Mouse (Mus musculus): ENCODE results near the gene Immp2l. TPM values are rescaled to one million over a fixed set of nuclear protein-coding genes. Genes with fewer than 3 reads are reported as not detected.

The Immp2l gene
- polyA plus RNA-seq, 1 experiment from 2014 or later: 6.5 TPM

DNA sequence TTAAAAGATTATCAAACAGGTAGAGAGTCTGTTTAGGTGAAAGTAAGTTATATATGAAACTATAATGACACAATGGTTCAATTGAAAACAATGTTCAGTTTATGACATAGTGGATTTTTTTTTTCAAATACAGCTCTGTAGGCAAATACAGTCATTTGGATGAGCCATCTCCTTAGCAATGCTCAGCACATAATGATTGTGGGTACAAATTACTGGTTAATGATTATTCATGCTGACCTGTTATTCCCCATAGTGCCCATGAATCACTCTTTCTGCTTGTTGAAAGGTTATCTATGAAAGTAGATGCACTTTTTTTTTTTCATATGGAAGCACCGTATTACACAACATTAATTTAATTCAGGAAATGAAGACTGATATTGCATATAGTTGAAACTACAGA lies 58.0 kb downstream of the Immp2l start:
- Histone ChIP-seq H3K9me3 (ENCODE audit: control insufficient read depth, low read length) (peaks cover 6% of the 10 kb centered on the region), H3K4me1 (ENCODE audit: control insufficient read depth, insufficient read depth, low read depth, low read length) (no peaks in the 10 kb centered on the region), H3K4me3 (ENCODE audit: low read length) (no peak overlapping the region), H3K36me3 (ENCODE audit: control insufficient read depth, insufficient read depth, low read length) (no peaks in the 10 kb centered on the region), H3K27me3 (replicated peaks; ENCODE audit: control insufficient read depth, insufficient read depth, low read length) (no peaks in the 10 kb centered on the region), H3K4me2 (ENCODE audit: low read length) (no peak overlapping the region), H3K27ac (ENCODE audit: low read depth, low read length) (no peak overlapping the region), H3K9ac (ENCODE audit: low read depth, low read length) (no peak overlapping the region)
- no peak for ATAC-seq
- 71% methylated on average over 1 of the region's 1 CpGs for WGBS

DNA sequence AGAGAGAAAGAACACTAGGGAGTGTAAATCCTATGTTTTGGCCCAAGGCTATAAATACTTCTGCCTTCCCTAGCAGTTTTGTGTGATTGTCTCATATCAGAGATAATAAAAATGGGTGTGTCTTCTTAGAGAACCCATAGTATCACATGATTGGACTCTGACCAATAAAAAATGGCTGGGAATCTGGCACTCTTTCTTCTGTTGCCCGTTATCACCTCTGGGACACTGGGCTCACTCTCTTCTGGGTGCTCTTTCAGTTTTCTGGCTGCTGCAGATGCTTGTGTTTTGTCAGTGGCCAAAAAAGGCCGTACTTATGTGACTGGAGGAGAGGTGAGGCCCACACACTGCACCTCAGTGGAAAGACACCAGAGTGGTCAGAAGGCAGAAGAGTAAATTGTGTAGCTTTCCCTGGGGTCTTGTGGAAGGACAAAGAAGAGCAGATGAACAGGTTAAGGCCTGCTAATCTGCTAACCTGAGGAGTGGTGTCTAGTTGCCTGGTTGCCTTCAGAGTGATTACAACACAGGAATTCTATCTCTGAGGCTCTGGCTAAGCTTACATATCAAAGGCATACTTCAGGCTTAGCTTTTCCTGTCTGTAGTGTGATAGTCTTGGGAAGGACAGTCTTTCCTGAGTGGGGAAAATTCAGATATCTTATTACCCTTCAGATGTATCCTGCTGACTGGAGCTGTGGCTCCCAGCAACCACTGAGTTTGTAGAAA lies 60.6 kb downstream of the Immp2l start:
- Histone ChIP-seq H3K4me2 (ENCODE audit: low read length) (no peak overlapping the region), H3K4me3 (ENCODE audit: low read length) (no peak overlapping the region), H3K27ac (ENCODE audit: low read depth, low read length) (no peak overlapping the region), H3K36me3 (ENCODE audit: control insufficient read depth, insufficient read depth, low read length) (no peaks in the 10 kb centered on the region), H3K9me3 (ENCODE audit: control insufficient read depth, low read length) (peaks cover 6% of the 10 kb centered on the region), H3K4me1 (ENCODE audit: control insufficient read depth, insufficient read depth, low read depth, low read length) (no peaks in the 10 kb centered on the region), H3K27me3 (replicated peaks; ENCODE audit: control insufficient read depth, insufficient read depth, low read length) (no peaks in the 10 kb centered on the region), H3K9ac (ENCODE audit: low read depth, low read length) (no peak overlapping the region)
- ATAC-seq: no peak
- WGBS: 92% methylated on average over 2 of the region's 2 CpGs

DNA sequence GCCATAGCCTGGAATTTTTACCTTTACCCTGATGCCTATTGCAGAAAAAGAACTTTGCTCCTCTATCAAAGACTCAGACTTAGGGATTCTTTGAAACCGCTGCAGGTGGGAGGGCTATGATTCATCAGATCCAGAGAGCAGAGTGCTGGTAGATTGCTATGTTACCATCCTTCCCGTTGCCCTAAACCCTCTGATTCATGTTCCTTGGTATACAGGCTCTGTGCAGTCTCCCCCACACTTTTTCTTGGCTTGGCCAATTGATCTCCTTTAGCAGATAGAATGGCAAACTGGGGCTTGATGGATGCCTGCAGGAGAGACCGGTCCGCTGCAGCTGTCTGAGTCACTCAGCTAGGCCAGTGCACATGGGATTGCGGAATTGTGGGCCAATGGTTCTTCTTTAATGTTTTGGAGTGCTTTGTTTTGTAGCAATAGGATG lies 66.1 kb downstream of the Immp2l start:
- no peak overlapping the region for H3K27ac ChIP-seq (ENCODE audit: low read depth, low read length)
- H3K27me3 ChIP-seq (replicated peaks; ENCODE audit: control insufficient read depth, insufficient read depth, low read length): no peaks in the 10 kb centered on the region
- H3K4me1 ChIP-seq (ENCODE audit: control insufficient read depth, insufficient read depth, low read depth, low read length): no peaks in the 10 kb centered on the region
- no peaks in the 10 kb centered on the region for H3K9me3 ChIP-seq (ENCODE audit: control insufficient read depth, low read length)
- H3K4me3 ChIP-seq (ENCODE audit: low read length): no peak overlapping the region
- H3K36me3 ChIP-seq (ENCODE audit: control insufficient read depth, insufficient read depth, low read length): no peaks in the 10 kb centered on the region
- no peak overlapping the region for H3K4me2 ChIP-seq (ENCODE audit: low read length)
- ATAC-seq: no peak
- H3K9ac ChIP-seq (ENCODE audit: low read depth, low read length): no peak overlapping the region
- WGBS: 88% methylated on average over 5 of the region's 5 CpGs

DNA sequence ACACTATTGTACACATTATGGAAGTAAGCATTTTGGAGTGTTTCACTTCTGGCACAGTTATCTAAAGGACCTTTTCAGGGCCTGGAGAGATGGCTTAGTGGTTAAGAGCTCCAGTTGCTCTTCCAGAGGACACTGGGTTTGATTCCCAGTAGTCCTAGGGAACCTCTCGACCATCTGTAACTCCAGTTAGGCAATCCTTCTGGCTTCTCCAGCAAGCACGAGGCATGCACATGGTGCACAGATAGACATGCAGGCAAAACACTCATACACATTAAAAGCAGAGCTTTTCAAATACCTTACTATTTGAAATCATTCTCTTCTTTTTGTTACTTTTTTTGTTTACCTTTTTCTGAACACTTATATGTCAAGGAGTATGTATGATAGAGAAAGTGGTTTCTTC lies 66.9 kb downstream of the Immp2l start:
- ATAC-seq: no peak
- Histone ChIP-seq H3K27me3 (replicated peaks; ENCODE audit: control insufficient read depth, insufficient read depth, low read length) (no peaks in the 10 kb centered on the region), H3K9ac (ENCODE audit: low read depth, low read length) (no peak overlapping the region), H3K4me3 (ENCODE audit: low read length) (no peak overlapping the region), H3K27ac (ENCODE audit: low read depth, low read length) (no peak overlapping the region), H3K4me1 (ENCODE audit: control insufficient read depth, insufficient read depth, low read depth, low read length) (no peaks in the 10 kb centered on the region), H3K4me2 (ENCODE audit: low read length) (no peak overlapping the region), H3K36me3 (ENCODE audit: control insufficient read depth, insufficient read depth, low read length) (no peaks in the 10 kb centered on the region), H3K9me3 (ENCODE audit: control insufficient read depth, low read length) (no peaks in the 10 kb centered on the region)
- 76% methylated on average over 2 of the region's 2 CpGs for WGBS

DNA sequence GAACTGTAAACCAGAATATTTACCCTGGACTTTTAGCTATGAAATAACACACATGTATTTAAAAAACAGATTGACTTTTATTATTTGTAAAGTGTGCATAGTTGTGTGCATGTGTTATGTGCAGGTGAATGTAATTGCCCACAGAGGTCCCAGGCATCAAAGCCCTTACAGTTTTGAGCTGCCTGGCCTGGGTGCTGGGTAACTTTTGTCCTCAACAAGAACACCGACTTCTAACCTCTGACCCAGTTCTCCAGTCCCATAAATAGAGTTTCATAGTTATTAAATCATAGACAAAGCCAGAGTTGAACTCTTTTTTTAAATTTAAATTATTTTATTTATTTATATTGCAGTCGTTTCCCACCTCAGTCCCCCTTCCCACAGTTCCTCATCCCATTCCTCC lies 67.4 kb downstream of the Immp2l start:
- Histone ChIP-seq H3K27me3 (replicated peaks; ENCODE audit: control insufficient read depth, insufficient read depth, low read length) (no peaks in the 10 kb centered on the region), H3K36me3 (ENCODE audit: control insufficient read depth, insufficient read depth, low read length) (no peaks in the 10 kb centered on the region), H3K4me3 (ENCODE audit: low read length) (no peak overlapping the region), H3K27ac (ENCODE audit: low read depth, low read length) (no peak overlapping the region), H3K9ac (ENCODE audit: low read depth, low read length) (no peak overlapping the region), H3K9me3 (ENCODE audit: control insufficient read depth, low read length) (no peaks in the 10 kb centered on the region), H3K4me1 (ENCODE audit: control insufficient read depth, insufficient read depth, low read depth, low read length) (no peaks in the 10 kb centered on the region), H3K4me2 (ENCODE audit: low read length) (no peak overlapping the region)
- no peak for ATAC-seq
- 84% methylated on average over 2 of the region's 2 CpGs for WGBS

DNA sequence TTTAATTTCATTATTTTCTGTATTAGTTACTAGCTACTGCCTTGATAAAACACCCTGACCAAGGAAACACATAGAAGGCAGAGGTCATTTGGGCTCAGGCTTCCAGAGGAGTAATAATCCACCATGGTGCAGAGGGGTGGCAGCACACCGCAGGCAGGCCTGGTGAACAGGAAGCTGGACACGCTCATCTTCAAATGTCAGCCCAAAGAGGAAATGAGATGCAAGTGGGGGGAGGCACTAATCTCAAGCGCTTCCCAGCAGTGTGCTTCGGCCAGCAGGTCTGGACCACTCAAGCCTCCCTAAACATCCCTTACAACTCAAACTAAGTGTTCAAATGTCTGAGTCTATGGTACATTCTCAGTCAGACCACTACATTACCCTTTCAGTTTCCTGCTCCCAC lies 72.2 kb downstream of the Immp2l start:
- H3K36me3 ChIP-seq (ENCODE audit: control insufficient read depth, insufficient read depth, low read length): no peaks in the 10 kb centered on the region
- no peak overlapping the region for H3K9ac ChIP-seq (ENCODE audit: low read depth, low read length)
- ATAC-seq: no peak
- no peak overlapping the region for H3K4me2 ChIP-seq (ENCODE audit: low read length)
- H3K27me3 ChIP-seq (replicated peaks; ENCODE audit: control insufficient read depth, insufficient read depth, low read length): no peaks in the 10 kb centered on the region
- H3K27ac ChIP-seq (ENCODE audit: low read depth, low read length): no peak overlapping the region
- no peak overlapping the region for H3K4me3 ChIP-seq (ENCODE audit: low read length)
- WGBS: 60% methylated on average over 4 of the region's 4 CpGs
- H3K4me1 ChIP-seq (ENCODE audit: control insufficient read depth, insufficient read depth, low read depth, low read length): no peaks in the 10 kb centered on the region
- no peaks in the 10 kb centered on the region for H3K9me3 ChIP-seq (ENCODE audit: control insufficient read depth, low read length)

DNA sequence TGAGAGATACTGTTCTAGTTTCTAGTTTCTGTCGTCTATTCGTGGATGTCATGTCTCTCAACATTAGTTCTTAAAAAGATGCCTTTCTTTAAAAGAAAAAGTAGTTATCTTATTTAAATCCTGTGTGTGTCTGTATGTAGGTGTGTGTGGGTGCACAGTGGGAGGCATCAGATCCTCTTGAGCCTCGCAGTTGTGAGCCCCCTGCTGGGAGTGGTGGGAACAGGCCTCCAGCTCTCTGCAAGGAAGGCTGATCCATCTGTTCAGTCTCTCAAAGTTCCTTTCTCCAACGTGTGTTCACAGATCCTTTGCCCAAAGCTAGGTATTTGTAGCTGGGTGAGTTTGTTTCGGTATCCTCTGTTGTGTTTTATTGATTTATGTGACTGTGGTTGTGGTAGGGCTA lies 73.5 kb downstream of the Immp2l start:
- Histone ChIP-seq H3K9ac (ENCODE audit: low read depth, low read length) (no peak overlapping the region), H3K36me3 (ENCODE audit: control insufficient read depth, insufficient read depth, low read length) (no peaks in the 10 kb centered on the region), H3K27ac (ENCODE audit: low read depth, low read length) (no peak overlapping the region), H3K9me3 (ENCODE audit: control insufficient read depth, low read length) (no peaks in the 10 kb centered on the region), H3K4me3 (ENCODE audit: low read length) (no peak overlapping the region), H3K27me3 (replicated peaks; ENCODE audit: control insufficient read depth, insufficient read depth, low read length) (no peaks in the 10 kb centered on the region), H3K4me1 (ENCODE audit: control insufficient read depth, insufficient read depth, low read depth, low read length) (no peaks in the 10 kb centered on the region), H3K4me2 (ENCODE audit: low read length) (no peak overlapping the region)
- ATAC-seq: no peak
- 55% methylated on average over 5 of the region's 5 CpGs for WGBS

DNA sequence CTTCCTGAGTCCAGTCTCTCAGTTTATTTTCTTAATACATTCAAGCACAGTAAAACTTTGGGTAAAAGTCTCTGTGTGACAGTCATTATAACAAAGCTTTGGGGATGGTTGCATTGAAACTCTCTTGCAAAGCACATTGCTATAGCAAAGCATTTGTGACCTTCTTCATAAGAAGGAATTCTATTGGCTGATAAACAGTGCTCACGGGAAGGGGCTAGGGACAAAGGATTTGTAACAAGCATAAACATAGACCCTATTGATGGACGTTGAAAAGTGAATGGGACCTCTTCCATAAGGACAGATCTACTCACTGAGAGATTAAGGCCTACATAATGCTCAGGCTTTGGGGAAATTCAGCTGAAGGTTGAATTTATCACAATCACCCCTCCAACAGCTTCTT lies 85.1 kb downstream of the Immp2l start:
- H3K9me3 ChIP-seq (ENCODE audit: control insufficient read depth, low read length): no peaks in the 10 kb centered on the region
- no peak overlapping the region for H3K27ac ChIP-seq (ENCODE audit: low read depth, low read length)
- ATAC-seq: no peak
- H3K4me2 ChIP-seq (ENCODE audit: low read length): no peak overlapping the region
- 18% methylated on average over 2 of the region's 2 CpGs for WGBS
- no peaks in the 10 kb centered on the region for H3K4me1 ChIP-seq (ENCODE audit: control insufficient read depth, insufficient read depth, low read depth, low read length)
- H3K9ac ChIP-seq (ENCODE audit: low read depth, low read length): no peak overlapping the region
- no peak overlapping the region for H3K4me3 ChIP-seq (ENCODE audit: low read length)
- no peaks in the 10 kb centered on the region for H3K27me3 ChIP-seq (replicated peaks; ENCODE audit: control insufficient read depth, insufficient read depth, low read length)
- no peaks in the 10 kb centered on the region for H3K36me3 ChIP-seq (ENCODE audit: control insufficient read depth, insufficient read depth, low read length)

DNA sequence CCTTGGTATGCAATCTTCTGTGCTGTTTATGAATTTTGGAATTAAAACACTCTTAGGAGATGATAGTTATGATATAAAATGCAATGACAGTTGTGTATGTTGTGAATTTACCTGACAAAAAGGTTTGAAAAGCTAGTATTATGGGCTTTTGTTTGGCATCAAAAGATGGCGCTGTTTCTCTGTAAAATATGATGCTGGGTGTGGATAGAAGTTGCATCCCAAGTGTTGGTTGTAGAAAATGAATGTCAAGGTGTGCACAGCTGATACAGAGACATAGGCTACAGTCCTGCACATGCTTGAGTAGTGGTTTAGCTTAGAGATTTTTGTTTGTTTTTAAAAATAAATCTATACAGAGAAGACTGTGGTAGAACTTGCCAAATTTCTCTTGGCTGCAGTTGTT lies 87.6 kb downstream of the Immp2l start:
- H3K9me3 ChIP-seq (ENCODE audit: control insufficient read depth, low read length): no peaks in the 10 kb centered on the region
- H3K27me3 ChIP-seq (replicated peaks; ENCODE audit: control insufficient read depth, insufficient read depth, low read length): no peaks in the 10 kb centered on the region
- H3K4me1 ChIP-seq (ENCODE audit: control insufficient read depth, insufficient read depth, low read depth, low read length): no peaks in the 10 kb centered on the region
- ATAC-seq: no peak; the same call in 1 of the 2 replicates
- H3K27ac ChIP-seq (ENCODE audit: low read depth, low read length): no peak overlapping the region
- no peak overlapping the region for H3K4me2 ChIP-seq (ENCODE audit: low read length)
- H3K36me3 ChIP-seq (ENCODE audit: control insufficient read depth, insufficient read depth, low read length): no peaks in the 10 kb centered on the region
- 39% methylated on average over 1 of the region's 1 CpGs for WGBS
- no peak overlapping the region for H3K9ac ChIP-seq (ENCODE audit: low read depth, low read length)
- H3K4me3 ChIP-seq (ENCODE audit: low read length): no peak overlapping the region

DNA sequence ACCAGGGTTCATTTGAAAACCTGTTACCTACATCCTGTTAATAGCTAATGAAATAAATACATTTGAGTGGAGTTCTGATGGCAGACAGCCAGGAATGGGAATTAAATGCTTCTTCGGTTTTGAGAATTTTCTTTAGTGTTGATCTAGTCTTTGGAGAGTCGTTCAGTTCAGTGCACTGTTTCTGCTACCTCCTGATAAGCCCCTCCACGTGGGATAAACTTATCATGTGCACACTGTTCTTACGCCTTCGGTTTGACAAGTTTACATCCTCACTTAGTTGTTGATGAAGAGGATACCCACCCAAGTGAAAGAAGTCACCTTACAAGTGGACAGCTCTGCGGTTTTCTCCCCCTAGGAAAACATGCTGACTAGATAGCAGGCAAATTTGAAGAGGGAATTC lies 88.2 kb downstream of the Immp2l start:
- ATAC-seq: no peak
- H3K4me3 ChIP-seq (ENCODE audit: low read length): no peak overlapping the region
- no peaks in the 10 kb centered on the region for H3K4me1 ChIP-seq (ENCODE audit: control insufficient read depth, insufficient read depth, low read depth, low read length)
- no peaks in the 10 kb centered on the region for H3K36me3 ChIP-seq (ENCODE audit: control insufficient read depth, insufficient read depth, low read length)
- H3K27me3 ChIP-seq (replicated peaks; ENCODE audit: control insufficient read depth, insufficient read depth, low read length): no peaks in the 10 kb centered on the region
- no peak overlapping the region for H3K4me2 ChIP-seq (ENCODE audit: low read length)
- 67% methylated on average over 6 of the region's 6 CpGs for WGBS
- H3K9ac ChIP-seq (ENCODE audit: low read depth, low read length): no peak overlapping the region
- no peaks in the 10 kb centered on the region for H3K9me3 ChIP-seq (ENCODE audit: control insufficient read depth, low read length)
- no peak overlapping the region for H3K27ac ChIP-seq (ENCODE audit: low read depth, low read length)
